8 mouse cellular contexts compared by ENCODE assay signal in genomic region chr5:29736942-29737341, GRCm38 (mm10). TPM values are rescaled to one million over a fixed set of nuclear protein-coding genes. Genes with fewer than 3 reads are reported as not detected.
DNase-seq lines count a peak whose midpoint lies in the region; ATAC-seq and TF ChIP-seq lines count a peak whose summit lies in the region.

No protein-coding gene starts in this region.

- 23% methylated on average over 9 of the region's 9 CpGs for WGBS in intestine, postnatal 0 days
- WGBS in neural tube, embryonic 14.5 days, result 58% methylated on average over 9 of the region's 9 CpGs

- H3K36me3 ChIP-seq in intestine, postnatal 0 days (ENCODE audit: control insufficient read depth, insufficient read depth), result no peaks in the 10 kb centered on the region; the same call in 1 of the 2 replicates
- no peaks in the 10 kb centered on the region for H3K36me3 ChIP-seq in neural tube, embryonic 14.5 days (ENCODE audit: control insufficient read depth, insufficient read depth, low read length)

- H3K4me1 ChIP-seq in intestine, postnatal 0 days (replicated peaks; ENCODE audit: control insufficient read depth, insufficient read depth, low read length), result 0 out of 2 replicates have a peak, but pooled peaks cover 2% of the 10 kb centered on the region
- H3K4me1 ChIP-seq in neural tube, embryonic 14.5 days (ENCODE audit: control insufficient read depth, insufficient read depth, low read length), result peaks cover 16% of the 10 kb centered on the region; the same call in 1 of the 2 replicates

- no peaks in the 10 kb centered on the region for H3K9me3 ChIP-seq in intestine, postnatal 0 days (ENCODE audit: control insufficient read depth)
- H3K9me3 ChIP-seq in neural tube, embryonic 14.5 days (ENCODE audit: control insufficient read depth, low read length), result no peaks in the 10 kb centered on the region

- H3K4me3 ChIP-seq in layer of hippocampus, adult 2 months, result peak overlapping the region; percentile 89
- H3K4me3 ChIP-seq in intestine, postnatal 0 days (ENCODE audit: low read depth, low read length), result peak overlapping the region; percentile 81
- peak overlapping the region; percentile 89 for H3K4me3 ChIP-seq in neural tube, embryonic 14.5 days (ENCODE audit: low read depth, low read length)

- peak overlapping the region; percentile 98; the same call in 1 of the 2 replicates for H3K27ac ChIP-seq in layer of hippocampus, adult 2 months
- H3K27ac ChIP-seq in intestine, postnatal 0 days (ENCODE audit: low read depth, low read length), result 0 out of 2 replicates have a peak overlapping the region, but pooled peaks have one; percentile 98
- H3K27ac ChIP-seq in neural tube, embryonic 14.5 days (ENCODE audit: low read depth, low read length), result no peak overlapping the region

- peak overlapping the region; percentile 79 for H3K4me2 ChIP-seq in intestine, postnatal 0 days (replicated peaks; ENCODE audit: low read depth)
- peak overlapping the region; percentile 92 for H3K4me2 ChIP-seq in neural tube, embryonic 14.5 days (ENCODE audit: low read depth, low read length)

- no peaks in the 10 kb centered on the region for H3K27me3 ChIP-seq in intestine, postnatal 0 days (replicated peaks; ENCODE audit: control insufficient read depth, insufficient read depth, low read length)
- no peaks in the 10 kb centered on the region for H3K27me3 ChIP-seq in neural tube, embryonic 14.5 days (ENCODE audit: control insufficient read depth, insufficient read depth, low read length)

- no peak for ATAC-seq in intestine, postnatal 0 days
- no peak for ATAC-seq in neural tube, embryonic 14.5 days (ENCODE audit: low read depth)

- DNase-seq in layer of hippocampus, adult 2 months (ENCODE audit: low spot score in 2 of 2), result no peak
- no peak for DNase-seq in layer of hippocampus, postnatal 36 days
- DNase-seq in c-Kit-positive CD71-positive TER-119-negative erythroid progenitor cells, embryonic 14.5 days (ENCODE audit: low read depth), result peak; percentile 11
- no peak for DNase-seq in urinary bladder, postnatal 25 days (ENCODE audit: low spot score)
- DNase-seq in testis, postnatal 14 days (ENCODE audit: low spot score), result no peak
- DNase-seq in right cerebral cortex, postnatal 25 days, result no peak

- H3K9ac ChIP-seq in intestine, postnatal 0 days (ENCODE audit: low read depth, low read length), result peak overlapping the region; percentile 93
- no peak overlapping the region for H3K9ac ChIP-seq in neural tube, embryonic 14.5 days (replicated peaks; ENCODE audit: low read depth, low read length)

- TF ChIP-seq CTCF in layer of hippocampus, adult 2 months (conservative IDR thresholded peaks at IDR 0.05), result no peak
- no peak for TF ChIP-seq CTCF in intestine, postnatal 0 days (IDR thresholded peaks at IDR 0.05; ENCODE audit: low read depth)

RNA-seq across cellular contexts. Expression of gene Gm5129, which starts 1.2 kb away (rescaled TPM):
- total RNA-seq in layer of hippocampus, adult 2 months (2021), result not detected
- total RNA-seq in layer of hippocampus, postnatal 36 days (2021), result 1 to 10 TPM in 1 of 2 experiments, not detected in 1; 1.6 TPM
- polyA plus RNA-seq in intestine, postnatal 0 days (2015; fragmentation: Nextera tagmentation; extraction: Ambion mirVana), result not detected in 2 replicates
- polyA plus RNA-seq in neural tube, embryonic 14.5 days (2014; fragmentation: Nextera tagmentation; extraction: Ambion mirVana), result not detected in 2 replicates

RNA-seq across cellular contexts. Expression of gene Dnajb6, which starts 1.5 kb away (rescaled TPM):
- 100 to 1,000 TPM; 173 to 175 TPM for total RNA-seq in layer of hippocampus, adult 2 months (2021)
- 100 to 1,000 TPM; 173 to 183 TPM for total RNA-seq in layer of hippocampus, postnatal 36 days (2021)
- polyA plus RNA-seq in intestine, postnatal 0 days (2015; fragmentation: Nextera tagmentation; extraction: Ambion mirVana), result 109 and 116 TPM in 2 replicates
- polyA plus RNA-seq in neural tube, embryonic 14.5 days (2014; fragmentation: Nextera tagmentation; extraction: Ambion mirVana), result 309 and 311 TPM in 2 replicates
